Mouse (Mus musculus) brain, embryonic 14.5 days (tissue): Measurements from ENCODE around the gene Fam160b1. TPM values are rescaled to one million over a fixed set of nuclear protein-coding genes. Genes with fewer than 3 reads are reported as not detected.
A peak's percentile ranks its signal among the peaks of the same experiment; 100 is the strongest.

Experiments
- DNase-seq: peaks from one replicate; pipeline ENCODE4 v3.0.0-alpha.2; 2011; ENCODE audit warnings: low read depth
- CTCF ChIP-seq: fragments of 200-500 bp; IDR thresholded peaks from 2 replicates; pipeline ENCODE4 v1.5.1; 2012; ENCODE audit warnings: inconsistent platforms, mild to moderate bottlenecking, moderate library complexity, borderline replicate concordance; ENCODE audit not compliant: insufficient read depth, insufficient read length; ENCODE audit errors: extremely low read depth
- POLR2A ChIP-seq: fragments of 200-500 bp; IDR thresholded peaks from 2 replicates; pipeline ENCODE4 v1.6.1; 2012; ENCODE audit warnings: mild to moderate bottlenecking, inconsistent platforms, borderline replicate concordance; ENCODE audit not compliant: poor library complexity, insufficient read depth, insufficient read length, severe bottlenecking; ENCODE audit errors: extremely low read depth
- polyA plus RNA-seq: library from polyadenylated mRNA; depleted of rRNA; stranded (reverse); fragments of >200 nt; gene quantifications from 2 replicates; pipeline ENCODE4 v1.2.3, GENCODE M21; 2012

The Fam160b1 gene
- polyA plus RNA-seq, 1 experiment: 21.6 TPM

- no peak for TF ChIP-seq CTCF
- TF ChIP-seq POLR2A: peak; percentile 15; the same call in 1 of the 2 replicates
- peak; percentile 80 for DNase-seq
Measured at GRCm38 (mm10) chr19:57361131-57361938, 855 bp downstream of the Fam160b1 start.

GRCm38 (mm10) chr19:57361939-57362307 is 1.4 kb downstream of the Fam160b1 start:
- no peak for TF ChIP-seq CTCF
- TF ChIP-seq POLR2A: no peak

GRCm38 (mm10) chr19:57362586-57362985 is 2.1 kb downstream of the Fam160b1 start:
- TF ChIP-seq POLR2A (no peak), CTCF (no peak)
- DNase-seq: no peak

More at GRCm38 (mm10) chr19:57361939-57362307, 1.4 kb downstream of the Fam160b1 start:
- no peak for DNase-seq

- no peak for TF ChIP-seq CTCF
- TF ChIP-seq POLR2A: no peak
- no peak for DNase-seq
Measured at GRCm38 (mm10) chr19:57363076-57363475, 2.6 kb downstream of the Fam160b1 start.

GRCm38 (mm10) chr19:57363538-57363937 is 3.1 kb downstream of the Fam160b1 start:
- no peak for DNase-seq
- TF ChIP-seq CTCF (no peak), POLR2A (no peak)

- no peak for TF ChIP-seq CTCF
- TF ChIP-seq POLR2A: no peak
- DNase-seq: no peak
Measured at GRCm38 (mm10) chr19:57364942-57365673, 4.6 kb downstream of the Fam160b1 start.

- TF ChIP-seq CTCF: no peak
- TF ChIP-seq POLR2A: no peak
- DNase-seq: no peak
Measured at GRCm38 (mm10) chr19:57366007-57366406, 5.5 kb downstream of the Fam160b1 start.

GRCm38 (mm10) chr19:57366626-57367025 is 6.1 kb downstream of the Fam160b1 start:
- DNase-seq: peak; percentile 33
- TF ChIP-seq POLR2A (no peak), CTCF (no peak)

- no peak for TF ChIP-seq POLR2A
- no peak for TF ChIP-seq CTCF
- DNase-seq: no peak
Measured at GRCm38 (mm10) chr19:57367201-57367600, 6.7 kb downstream of the Fam160b1 start.

- TF ChIP-seq POLR2A (no peak), CTCF (no peak)
- no peak for DNase-seq
Measured at GRCm38 (mm10) chr19:57367849-57368387, 7.4 kb downstream of the Fam160b1 start.

GRCm38 (mm10) chr19:57373276-57373811 is 12.9 kb downstream of the Fam160b1 start:
- DNase-seq: no peak
- TF ChIP-seq CTCF: no peak
- TF ChIP-seq POLR2A: no peak

- DNase-seq: no peak
- TF ChIP-seq CTCF: no peak
- TF ChIP-seq POLR2A: no peak
Measured at GRCm38 (mm10) chr19:57375161-57375560, 14.7 kb downstream of the Fam160b1 start.
